Mouse (Mus musculus) right cerebral cortex, postnatal 25 days (tissue): ENCODE data around the gene Thada.
"Not testable (repeated sequence)": the region's sequence is repeated elsewhere in the genome, so short reads cannot be mapped to it uniquely, and the experiment has no call there.

Experiments
- DNase-seq: peaks from one replicate; pipeline ENCODE4 v3.0.0; 2022

Gene Thada

DNA sequence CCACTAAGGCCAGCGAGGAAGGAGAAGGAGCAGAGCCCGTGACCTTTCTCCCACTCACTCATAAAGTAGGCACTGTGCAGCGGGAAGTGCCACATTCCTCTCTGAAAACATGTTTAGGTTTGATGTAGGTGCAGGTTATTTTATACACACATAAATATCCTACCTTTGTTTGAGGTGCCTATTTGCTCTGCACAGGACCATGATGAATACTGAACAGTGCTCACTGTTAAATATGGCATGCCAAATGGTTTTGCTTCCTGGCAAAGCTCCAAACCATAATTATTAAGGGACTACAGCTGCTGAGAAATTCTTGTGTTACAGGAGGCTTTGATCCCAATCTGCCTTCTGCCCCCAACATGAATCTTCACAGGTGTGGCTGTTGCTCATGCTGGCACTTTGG is 259.8 kb downstream of the Thada start:
- DNase-seq = no peak

DNA sequence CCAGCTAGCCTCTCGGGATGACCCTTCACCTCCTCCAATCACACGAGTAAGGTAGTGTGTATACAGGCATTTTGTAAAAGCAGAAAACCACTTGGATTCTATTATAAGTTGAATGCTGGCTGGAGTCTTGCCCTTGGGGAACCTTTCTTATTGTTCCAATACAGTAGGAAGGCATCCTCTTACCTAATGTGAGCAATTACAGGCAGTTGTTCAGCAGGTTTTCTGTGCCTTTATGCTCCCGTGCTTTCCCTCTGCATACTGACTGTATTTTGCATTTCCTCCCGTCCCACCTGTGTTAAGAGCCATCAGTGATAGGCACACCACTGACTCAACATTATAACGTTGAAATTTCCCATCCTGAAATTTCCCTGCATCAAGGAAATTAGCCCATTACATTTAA is 261.0 kb downstream of the Thada start:
- no peak for DNase-seq

DNA sequence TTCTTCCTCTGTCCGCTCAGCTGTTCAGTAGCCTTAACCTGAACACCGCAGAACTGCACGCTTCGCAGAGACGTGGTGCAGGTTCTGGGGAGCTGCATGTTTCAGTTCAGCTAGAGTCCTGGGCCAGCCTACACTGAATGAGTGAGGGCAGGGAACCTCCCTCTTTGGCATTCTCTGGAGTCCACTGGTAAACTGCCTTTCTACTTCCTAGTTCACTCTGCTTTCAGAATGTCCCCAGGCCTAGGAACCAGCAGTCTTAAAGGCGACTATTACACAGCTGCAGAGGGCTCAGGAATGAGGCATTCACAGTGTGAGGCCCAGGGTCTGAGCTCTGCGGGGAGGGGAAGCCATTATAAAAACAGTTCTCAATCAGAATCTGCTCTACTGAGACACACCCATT is 262.7 kb downstream of the Thada start:
- DNase-seq = no peak

DNA sequence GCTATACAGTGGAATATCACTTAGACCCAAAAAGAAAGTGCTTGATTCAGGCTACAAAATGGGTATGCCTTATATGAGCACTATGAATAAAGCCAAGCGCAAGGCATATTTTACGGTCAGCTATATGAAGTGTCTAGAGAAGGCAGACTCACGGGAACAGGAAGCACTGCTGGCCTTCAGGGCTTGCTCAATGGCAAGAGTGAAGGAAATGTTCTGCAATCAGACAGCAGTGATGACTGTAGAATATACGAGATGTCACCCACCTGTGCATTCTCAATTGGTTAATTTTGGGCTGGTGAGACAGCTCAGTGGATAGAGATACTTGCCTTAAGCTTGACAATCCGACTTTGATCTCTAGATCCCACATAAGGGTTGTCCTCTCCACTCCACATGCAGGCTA is 264.8 kb downstream of the Thada start:
- DNase-seq = no peak

DNA sequence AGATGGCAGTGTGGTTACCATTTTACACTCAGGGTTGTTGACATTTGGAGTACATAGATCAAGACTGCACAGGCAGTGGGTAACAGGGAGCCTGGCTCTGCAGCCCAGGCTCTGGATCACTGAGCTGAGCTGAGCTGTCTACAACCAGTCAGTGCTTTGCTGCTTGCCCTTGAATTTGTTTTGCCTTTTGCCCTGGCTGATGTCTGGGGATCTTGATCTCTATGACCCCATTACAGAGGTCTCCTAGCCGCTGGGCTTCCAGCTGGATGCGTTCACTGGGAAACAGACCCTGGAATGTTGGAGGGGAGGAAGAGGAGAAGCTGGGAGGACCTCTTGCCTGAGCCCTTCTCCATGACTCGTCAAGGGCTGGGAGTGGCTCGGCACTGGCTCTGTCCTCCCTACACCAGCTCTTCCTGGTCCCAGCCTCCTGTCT is 268.1 kb downstream of the Thada start:
- DNase-seq = no peak

DNA sequence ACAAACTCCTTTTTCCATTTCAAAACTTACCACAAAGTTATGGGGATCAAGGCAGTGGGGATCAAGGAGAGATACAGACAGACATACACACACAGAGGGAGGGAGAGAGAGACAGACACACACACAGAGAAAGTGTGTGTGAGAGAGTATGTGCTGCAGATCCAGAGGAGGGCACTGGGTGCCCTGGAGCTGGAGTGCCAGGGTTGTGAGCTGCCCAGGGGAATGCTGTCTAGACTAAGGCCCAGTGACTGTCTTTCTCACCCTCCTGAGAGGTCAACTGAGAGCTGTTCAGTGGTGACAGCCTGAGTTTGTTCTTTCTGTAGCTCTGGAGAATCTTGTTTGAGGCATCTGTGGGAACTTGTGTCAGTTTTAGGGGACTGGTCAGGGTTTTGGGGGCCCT is 269.7 kb downstream of the Thada start:
- DNase-seq = no peak

DNA sequence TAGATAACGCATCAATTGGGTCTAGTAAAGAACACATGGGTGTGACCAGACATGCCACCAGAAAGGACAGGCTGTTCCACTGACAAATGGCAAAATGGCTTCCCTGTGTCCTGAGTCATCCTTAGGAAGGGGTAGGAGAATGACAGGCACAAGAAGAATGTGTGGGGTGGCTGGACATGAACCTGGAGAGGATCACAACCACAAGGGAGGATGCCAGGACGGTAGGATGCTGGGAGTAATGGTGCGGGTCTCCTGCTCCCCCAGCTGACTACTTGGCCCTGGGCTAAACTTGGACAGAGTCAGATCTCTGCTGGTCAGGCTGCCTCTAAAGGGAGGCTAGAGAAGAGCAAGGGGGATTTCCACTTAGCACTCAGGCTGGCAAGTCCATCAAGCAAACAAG is 270.2 kb downstream of the Thada start:
- no peak for DNase-seq

DNA sequence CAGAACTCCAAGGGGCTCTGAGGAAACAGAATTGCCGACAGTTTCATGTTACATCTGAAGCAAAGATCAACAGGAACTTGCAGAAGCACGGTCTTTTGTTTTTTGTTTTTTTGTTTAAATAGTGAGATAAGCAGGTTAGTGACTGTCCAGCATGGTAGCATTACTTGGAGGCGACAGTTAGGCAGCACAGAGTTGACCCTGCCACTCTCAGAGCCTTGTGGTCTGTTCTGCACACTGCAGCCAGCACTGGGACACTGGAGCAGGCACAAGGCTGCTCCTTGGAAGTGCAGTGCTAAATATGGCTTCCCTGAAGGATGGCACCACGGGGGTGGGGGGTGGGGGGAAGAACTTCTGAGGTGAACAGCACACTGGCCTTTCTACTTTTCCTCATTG is 271.0 kb downstream of the Thada start:
- DNase-seq = no peak

DNA sequence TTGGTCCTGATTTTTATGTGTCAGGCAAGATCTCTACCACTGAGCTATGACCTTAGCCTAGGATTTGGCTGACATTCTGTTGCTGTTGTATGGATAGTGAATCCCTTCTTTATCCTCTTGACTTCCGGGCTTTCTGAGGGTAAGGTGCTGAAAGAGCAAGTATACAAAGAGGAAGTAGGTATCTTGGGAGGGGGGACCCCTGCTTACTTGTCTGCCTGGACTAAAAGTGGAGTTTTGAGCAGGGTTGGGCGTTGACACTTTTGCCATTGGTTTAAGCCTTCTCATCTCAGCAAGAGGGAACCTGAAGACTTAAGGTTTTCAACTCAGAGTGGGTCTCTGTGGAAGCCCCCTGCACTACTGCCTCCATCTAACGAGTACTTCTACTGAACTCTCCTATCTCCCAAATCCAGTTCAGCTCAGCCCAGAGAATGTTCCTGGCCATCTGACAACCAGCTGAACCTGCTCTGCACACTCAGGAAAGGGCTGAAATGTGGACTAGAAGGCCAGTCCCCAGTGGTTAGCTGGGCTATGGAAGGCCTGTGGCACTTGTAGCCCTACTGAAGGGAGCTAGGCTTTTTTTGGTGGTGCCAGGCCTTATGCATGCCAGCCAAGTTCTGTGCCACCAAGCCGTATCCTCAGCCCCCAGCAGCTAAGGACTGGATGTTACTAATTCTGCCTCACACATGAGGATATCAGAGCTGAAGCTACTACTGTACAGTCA is 271.6 kb downstream of the Thada start:
- DNase-seq = no peak

DNA sequence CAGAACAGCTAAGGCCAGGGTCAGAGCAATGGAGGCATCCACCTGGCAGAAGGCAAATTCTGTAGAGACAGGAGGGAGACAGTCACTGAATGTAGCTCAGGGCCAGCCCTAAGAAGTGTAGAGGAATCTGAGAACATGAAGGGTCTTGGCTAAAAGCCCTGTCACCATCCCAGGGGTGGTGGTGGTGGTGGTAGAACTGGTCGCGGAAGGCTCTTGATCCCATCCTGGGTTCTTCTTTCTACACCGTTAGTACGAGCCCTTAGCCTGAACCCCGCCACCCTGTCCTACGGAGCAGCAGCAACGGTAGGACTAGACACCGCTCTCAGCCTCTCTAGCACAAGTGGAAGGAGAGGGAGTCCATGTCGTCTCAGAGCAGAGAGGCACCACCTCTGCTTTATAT is 272.6 kb downstream of the Thada start:
- no peak for DNase-seq

DNA sequence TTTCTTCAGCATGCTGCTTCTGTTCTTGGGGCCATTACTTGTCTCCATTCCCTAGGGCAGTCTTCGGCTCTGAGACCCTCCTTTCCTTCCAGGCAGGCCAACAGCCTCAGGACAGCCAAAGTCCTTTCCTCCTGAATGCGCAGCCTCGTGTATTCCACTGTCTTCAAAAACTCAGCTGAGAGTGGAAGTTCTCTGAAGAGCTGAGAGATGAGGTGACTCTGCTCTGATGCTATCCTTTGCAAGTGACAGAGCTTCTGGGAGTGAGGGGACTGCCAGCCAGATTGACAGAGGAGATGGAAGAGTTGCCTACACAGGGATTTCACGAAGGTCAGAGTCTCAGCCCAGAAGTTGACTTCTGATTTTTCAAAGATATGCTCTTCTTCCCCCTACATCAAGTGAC is 274.1 kb downstream of the Thada start:
- DNase-seq = no peak

DNA sequence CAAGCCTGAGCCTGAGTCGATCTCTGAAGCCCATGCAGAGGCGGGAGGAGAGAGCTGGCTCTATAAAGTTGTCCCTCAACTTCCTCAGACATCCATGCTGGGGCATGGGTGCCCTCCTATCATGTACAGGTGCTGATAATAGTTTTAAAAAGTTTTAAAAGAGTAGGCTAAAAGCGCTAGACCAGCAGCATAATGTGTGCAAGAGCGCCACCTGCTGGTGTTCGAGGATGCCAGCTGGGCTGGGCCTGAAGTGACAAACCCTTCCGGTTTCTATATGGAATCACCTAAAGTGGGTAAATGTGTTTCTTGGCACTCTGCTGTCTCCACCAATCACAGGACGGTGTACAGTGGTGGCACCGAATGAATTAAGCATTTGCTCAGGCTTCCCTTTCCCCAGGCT is 275.1 kb downstream of the Thada start:
- DNase-seq = peak; percentile 71

DNA sequence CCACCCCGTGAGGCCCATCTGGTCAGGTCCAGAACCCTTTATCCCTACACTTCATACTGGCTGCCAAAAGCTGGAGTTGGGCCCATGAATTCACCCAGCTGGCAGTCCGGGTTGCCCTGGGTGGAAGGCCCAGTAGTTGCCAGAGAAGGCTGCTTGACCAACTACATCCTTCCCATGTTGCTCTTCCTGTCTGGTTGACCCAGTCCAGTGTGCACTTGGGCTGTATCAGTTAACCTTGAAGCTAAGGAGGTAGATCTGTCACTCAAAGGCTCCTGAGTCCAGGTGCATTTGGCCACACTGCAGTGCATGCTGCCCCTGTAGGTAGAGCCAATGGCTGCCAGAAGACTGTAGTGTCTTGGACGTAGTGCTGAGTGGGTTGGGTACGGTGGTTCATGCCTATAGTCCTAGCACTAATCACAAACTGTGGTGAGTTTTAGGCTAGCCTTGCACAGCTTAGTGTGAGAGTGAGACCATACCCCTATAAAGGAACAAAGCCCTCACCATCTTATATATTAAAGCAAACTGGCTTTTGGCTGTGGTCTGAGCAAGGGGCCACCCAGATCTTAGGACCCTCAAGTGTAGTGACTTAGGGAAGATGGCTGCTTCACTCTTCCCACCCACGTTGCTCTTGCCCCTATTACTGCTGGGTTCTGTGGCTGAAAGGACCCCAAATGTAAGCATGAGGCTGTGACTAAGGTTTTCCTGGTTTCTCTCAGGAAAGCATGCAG is 276.7 kb downstream of the Thada start:
- DNase-seq = no peak

DNA sequence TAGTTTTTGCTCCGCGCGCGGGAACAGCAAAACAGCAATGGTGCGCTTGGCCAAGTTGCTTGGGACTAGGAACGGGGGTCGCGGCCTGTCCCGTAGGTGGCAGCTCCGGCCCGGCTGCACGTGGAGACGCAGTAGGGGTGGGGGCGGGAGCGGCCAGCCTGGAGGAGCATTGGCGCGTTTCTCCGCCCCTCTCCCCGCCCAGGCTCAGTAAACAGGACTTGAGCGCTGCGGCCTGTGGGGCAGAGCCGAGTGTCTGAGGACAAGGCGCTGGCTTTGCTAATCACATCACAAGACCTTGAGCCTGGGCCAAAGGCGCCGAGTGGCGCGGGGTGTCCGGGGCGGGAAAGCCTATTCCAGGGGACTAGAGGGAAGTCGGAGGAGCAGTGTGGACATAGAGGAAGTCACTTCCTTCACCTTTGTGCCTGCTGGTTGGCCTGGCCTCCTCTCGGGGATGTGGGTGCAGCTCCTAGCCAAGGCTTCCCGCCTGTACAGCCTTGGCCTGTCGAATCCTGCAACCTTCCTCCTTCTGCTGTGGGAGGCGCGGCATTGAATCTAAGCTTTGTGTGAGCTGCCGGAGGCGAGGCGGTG is 277.5 kb downstream of the Thada start:
- DNase-seq = peak; percentile 76

DNA sequence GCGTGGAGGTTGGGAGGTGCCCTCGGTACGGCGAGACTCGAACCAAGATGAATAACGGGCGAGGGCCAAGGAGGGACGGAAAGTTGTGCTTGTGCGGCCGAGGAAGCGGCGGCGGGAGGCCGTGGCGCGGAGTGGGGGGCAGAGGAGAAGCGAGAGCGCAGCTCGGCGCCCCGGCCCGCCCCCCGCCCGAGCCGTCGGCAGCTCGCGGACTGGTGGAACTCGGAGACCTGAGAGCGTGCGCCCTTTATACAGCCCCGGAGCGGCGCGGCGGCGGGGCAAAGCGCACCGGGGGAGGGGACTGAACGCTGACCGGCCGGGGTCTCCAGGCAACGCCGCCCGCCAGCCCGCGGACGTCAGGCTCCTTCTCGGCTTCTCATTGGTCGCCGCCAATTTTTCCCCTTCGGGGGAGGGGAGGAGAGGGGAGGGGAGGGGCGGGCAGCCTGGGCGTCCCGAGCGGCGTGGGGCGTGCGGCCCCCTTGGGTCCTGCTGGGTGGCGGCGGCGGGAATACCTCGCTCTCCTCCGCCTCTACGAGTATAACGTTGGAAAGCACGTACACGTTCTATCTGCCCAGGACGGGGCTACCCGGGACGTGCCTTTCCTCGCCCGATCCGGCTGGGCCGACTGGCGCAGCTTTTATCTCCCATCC is 278.2 kb downstream of the Thada start, which contains the start of gene Zfp36l2:
Zfp36l2 (minus strand) TSS at position 221 of the 647 bp plus-strand sequence.
- peak; percentile 86 for DNase-seq

DNA sequence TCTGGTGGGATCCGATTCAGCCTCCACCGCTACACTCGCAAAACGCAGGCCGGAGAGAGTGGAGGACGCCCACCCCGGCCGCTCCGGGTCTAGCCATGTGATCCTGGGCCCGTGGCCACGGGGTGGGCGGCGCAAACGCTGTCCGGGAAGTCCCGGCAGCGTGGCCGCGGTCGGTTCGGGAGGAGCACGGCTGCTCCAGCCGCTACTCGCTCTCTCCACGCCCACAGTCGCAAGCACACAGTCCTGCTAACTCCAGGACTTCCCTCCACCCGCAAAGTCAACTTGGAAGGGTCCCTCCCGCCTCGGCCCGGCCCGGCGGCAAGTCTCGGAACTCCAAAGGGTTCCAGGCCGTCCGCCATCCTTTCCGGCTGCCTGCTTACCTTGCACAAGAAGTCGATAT is 278.7 kb downstream of the Thada start:
- DNase-seq = not testable (repeated sequence)

DNA sequence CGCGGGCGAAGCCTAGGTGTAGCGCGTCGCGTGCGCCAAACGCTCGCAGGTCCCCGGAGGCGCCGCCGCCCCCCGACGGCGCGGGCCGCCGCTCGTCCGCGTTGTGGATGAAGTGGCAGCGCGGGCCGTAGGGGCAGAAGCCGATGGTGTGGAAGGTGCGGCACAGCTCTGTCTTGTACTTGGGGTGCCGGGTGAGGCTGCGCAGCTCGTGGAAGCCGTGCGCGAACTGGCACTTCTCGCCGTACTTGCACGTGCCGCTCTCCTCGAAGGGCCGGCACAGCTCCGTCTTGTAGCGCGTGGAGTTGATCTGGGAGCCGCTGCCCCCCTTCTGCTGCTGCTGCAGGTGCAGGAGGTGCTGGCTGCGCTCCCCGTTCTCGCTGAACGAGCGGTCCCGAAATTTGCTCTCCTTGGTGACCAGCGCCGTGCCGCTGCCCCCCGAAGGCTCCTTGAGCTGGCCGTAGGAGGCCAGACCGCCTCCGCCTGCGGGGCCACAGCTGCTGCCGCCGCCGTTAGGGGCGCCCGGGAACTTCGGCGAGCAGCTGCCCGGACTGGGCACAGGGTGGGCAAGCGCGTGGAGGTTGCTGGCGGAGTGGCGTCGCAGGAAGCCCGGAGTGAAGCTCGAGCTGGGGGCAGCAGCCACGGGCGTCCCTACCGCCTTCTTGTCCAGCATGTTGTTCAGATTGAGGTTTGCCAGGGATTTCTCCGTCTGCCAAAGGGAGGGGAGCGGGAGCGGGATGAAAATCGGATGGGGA is 279.4 kb downstream of the Thada start:
- DNase-seq = no peak

DNA sequence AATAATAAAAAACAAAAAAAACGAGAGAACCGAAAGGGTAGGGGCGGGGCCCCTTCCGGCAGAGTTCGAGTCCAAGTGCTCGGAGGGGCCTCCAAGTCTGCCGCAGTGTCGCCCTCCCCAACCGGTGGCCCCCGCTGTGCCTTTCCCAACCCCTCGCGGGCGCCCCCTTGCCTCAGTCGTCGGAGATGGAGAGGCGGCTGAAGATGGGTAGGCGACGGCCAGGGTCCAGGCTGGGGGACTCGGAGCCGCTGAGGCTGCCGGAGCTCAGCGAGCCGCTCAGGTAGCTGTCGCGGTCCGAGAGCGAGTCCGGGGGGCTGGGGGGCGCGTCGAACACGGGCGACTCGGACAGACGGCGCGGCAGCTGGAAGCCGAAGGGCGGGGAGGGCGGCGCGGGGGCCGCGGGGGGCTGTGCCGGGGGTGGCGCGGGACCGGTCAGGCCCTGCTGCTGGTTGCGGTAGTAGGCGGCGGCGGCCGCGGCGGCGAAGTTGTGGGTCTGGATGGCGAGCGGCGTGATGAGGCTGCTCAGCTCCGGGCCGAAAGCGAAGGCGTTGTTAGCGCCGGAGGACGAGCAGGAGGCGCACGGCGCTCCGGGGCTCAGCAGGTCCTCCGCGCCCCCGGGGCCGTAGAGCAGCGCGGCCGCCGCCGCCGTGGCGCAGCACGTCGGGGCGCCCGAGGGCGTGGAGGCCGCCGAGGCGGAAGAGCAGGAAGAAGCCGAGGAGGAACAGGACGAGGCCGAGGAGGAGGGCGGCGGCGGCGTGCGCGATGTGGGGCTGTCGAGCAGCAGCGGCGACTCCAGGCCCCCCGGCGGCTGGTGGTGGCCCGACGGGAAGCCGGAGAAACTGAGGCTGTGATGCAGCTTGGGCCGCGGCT is 280.2 kb downstream of the Thada start:
- no peak for DNase-seq

DNA sequence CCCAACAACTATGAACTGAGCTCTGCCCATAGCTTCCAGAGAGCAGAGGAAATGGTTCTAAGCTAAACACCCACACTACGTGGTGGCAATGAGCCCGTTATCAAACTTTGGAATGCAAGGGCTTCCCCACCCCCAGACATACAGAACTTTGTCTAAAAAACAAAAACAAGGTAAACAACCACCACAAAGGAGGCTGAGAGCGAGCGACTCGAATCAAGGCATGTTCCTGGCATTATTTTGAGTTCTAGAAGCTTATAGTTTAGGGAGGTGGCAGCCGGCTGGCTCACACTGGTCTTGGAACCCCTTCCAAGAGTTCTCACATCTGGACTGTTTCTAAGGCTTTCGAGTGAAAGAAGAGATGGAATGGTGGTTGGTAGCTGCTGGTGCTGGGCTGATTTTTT is 281.0 kb downstream of the Thada start:
- DNase-seq = no peak

DNA sequence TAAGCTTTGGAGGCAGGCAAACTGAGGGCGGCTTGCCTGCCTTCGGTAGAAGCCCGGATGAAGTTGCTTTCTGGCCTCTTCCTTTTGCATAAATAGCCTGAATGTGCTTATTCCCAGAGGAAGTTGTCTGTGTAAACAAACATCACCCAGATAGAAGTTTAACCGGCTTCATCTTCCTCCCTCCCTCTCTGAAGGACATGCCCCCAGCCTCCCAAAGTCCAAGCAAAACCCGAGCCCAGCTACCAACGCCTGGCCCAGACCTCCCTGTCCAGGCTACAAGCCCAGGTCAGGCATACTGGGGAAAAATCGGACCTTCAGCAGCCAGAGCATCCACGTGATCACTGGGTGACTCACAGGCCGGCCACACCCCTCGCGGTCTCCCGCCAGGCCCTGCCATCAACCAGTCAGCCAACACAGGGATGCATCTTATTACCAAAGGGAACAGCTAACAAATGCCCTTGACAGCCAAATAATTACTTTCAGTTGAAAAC is 282.7 kb downstream of the Thada start:
- DNase-seq = peak; percentile 68
